Mouse (Mus musculus) MN1 (cell line): ENCODE measurements around the gene Pde4d.

Source experiments
- DNase-seq: peaks from one replicate; pipeline ENCODE4 v3.0.0-alpha.2; 2016; ENCODE audit warnings: low spot score

Pde4d gene

GRCm38 (mm10) chr13:109659103-109659502 is 1209.4 kb downstream of the Pde4d start:
- DNase-seq, result peak; percentile 25

DNA sequence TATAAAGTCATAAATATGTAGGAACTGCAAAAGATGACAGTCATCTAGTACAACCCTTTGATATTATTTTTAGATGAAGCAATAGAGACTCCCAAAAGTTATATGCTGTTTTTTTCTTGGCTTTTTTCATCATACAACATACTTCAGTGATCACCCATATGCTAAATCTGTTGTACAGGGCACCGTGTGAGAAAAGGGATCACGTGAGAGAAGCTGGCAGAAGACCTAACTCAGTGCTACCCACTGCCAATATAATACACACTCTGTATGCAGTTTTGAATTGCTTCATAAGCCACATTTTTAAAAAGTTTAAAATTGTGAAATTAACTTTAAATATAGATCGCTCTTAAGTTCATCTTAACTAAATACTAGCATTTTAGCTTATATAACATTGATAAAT is 1211.6 kb downstream of the Pde4d start:
- no peak for DNase-seq

- DNase-seq, result no peak
These were observed 1212.4 kb downstream of the Pde4d start for GRCm38 (mm10) chr13:109662099-109662498.

DNA sequence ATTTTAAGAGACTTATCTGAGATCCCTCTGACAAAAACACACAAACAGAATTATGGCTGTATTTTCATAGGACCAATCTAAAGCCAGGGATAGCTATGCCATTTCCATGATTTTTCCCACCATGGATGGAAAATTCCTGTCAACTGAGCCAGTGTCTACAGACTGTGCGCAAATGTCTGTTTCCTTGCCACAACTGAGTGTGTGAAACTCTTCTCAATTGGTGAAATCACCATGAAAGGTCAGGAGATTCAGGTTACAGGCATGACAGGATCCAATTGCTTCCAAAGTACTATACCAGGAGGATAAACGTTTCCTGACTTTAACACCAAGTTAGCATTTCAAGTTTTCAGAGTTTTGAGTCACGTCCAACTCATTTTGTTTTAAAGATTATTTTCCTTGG is 1213.0 kb downstream of the Pde4d start:
- no peak for DNase-seq

- DNase-seq, result no peak
These were observed 1215.4 kb downstream of the Pde4d start for GRCm38 (mm10) chr13:109664956-109665802.

GRCm38 (mm10) chr13:109665803-109666403 is 1216.2 kb downstream of the Pde4d start:
- no peak for DNase-seq

GRCm38 (mm10) chr13:109669965-109670364 is 1220.2 kb downstream of the Pde4d start:
- no peak for DNase-seq

- DNase-seq, result no peak
These were observed 1222.0 kb downstream of the Pde4d start for GRCm38 (mm10) chr13:109671589-109672347.

- DNase-seq, result no peak
These were observed 1227.3 kb downstream of the Pde4d start for GRCm38 (mm10) chr13:109677047-109677446.

DNA sequence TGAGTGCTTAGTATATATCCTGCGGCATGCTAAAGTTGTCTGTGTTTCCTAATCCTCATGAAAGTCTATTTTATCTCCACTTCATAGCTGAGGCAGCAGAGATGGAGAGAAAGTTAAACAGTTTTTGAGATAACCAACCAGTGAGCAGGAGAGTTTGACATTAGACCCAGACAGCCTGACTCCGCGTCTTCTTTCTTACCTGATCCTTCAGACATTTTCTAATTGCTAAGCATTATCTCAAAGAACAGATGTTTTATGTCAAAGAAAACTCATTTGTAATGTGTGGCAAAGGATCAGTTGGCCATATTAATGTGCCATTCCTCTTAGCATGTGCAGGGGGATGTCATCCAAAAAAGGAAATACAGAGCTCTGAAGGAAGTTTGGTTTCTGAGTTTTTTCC is 1227.9 kb downstream of the Pde4d start:
- no peak for DNase-seq

DNA sequence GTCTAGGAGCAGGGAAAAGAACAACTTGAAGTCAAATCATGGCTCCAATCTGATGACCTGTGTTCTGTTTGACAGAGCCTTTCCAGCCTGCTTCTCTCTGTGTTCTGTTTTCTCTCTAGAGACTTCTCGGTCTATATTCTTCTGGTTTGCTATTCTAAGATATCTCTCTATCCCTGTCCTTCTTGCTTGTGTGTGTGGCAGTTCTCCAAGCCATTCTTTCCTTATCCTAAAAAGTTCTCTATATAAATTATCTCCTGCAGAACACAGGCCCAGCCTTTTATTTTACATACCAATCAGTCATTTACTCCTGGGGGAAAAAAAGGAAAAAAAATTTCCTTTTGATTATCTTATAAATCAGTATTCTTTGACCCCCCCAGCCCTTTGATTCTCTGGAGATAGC is 1229.2 kb downstream of the Pde4d start:
- no peak for DNase-seq

- DNase-seq, result no peak
These were observed 1230.5 kb downstream of the Pde4d start for GRCm38 (mm10) chr13:109680229-109680628.

- no peak for DNase-seq
These were observed 1232.0 kb downstream of the Pde4d start for GRCm38 (mm10) chr13:109681699-109682293.

GRCm38 (mm10) chr13:109683001-109683400 is 1233.3 kb downstream of the Pde4d start:
- no peak for DNase-seq

DNA sequence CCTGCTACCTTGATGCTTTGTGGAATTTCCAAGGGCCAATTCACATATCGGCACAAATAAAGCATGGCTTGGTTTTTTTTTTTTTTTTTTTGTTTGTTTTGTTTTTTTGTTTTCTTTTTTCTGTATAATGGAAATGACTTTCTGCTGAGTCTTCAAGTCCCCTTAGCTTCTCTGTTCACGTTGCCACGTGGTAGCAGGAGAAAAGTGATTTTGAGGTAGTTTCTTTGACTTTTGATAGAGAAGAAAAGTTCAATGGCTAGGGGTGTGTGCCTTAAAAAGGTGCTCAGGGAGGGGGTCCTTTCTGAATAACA is 1235.2 kb downstream of the Pde4d start:
- peak; percentile 16 for DNase-seq

- peak; percentile 85 for DNase-seq
These were observed 1235.8 kb downstream of the Pde4d start for GRCm38 (mm10) chr13:109685296-109686115.

- no peak for DNase-seq
These were observed 1236.5 kb downstream of the Pde4d start for GRCm38 (mm10) chr13:109686116-109686876.

DNA sequence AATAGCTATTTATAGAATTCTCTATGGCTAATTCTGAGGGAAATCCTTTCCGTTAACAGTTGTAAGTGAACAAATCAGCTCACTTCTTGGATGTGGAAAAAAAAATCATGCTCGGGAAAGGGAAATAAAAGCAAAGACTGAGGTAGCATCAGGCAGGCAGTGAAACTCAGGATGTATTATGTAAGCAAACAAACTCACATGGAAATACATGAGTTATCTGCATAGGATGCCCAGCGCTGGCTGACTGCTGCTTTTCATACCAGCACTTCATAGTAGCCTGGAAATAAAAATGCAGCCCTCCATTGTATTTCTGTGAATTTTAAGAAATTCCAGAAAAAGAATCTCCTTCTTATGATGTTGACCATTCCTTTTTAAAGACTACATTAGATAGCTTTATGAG is 1237.2 kb downstream of the Pde4d start:
- DNase-seq, result no peak

- no peak for DNase-seq
These were observed 1238.4 kb downstream of the Pde4d start for GRCm38 (mm10) chr13:109688195-109688594.

DNA sequence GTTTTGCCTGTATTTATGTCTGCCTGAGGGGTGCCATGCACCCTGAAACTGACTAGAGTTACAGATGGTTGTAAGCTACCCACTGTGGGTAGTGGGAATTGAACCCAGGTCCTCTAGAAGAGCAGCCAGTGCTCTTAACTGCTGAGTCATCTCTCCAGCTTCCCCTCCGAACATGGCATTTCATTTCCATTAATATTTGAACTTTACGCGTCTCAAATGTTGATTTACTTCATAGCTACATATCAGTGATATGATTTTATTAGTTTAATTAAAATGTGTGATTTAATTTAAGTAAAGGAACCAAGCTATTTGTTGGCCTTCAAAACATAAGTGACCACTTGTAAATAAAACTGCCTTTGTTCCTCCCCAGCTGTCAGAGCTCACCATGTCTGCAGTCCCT is 1239.4 kb downstream of the Pde4d start:
- DNase-seq, result no peak

DNA sequence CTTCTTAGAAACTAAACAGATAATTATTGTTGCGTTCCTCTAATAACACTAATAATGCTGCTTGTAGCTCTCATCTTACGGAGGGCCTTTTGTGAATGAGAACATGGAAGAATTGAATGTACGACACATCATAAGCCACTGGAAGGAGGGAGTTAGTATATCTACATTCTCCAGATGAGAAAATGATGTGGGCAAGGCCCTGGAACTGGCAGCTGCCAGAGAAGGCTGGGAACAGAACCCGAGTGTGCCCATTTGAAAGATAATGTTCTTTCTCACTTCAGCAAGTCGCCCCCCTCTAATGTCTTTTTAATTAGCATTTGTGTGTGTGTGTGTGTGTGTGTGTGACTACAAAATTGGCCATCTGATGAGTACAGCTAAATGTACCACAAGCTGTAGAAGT is 1240.8 kb downstream of the Pde4d start:
- DNase-seq, result no peak
